ENCODE assay signal across 20 mouse cellular contexts in genomic region chr8:47558274-47558673, GRCm38 (mm10). TPM values are rescaled to one million over a fixed set of nuclear protein-coding genes. Genes with fewer than 3 reads are reported as not detected.
DNase-seq lines count a peak whose midpoint lies in the region; ATAC-seq and TF ChIP-seq lines count a peak whose summit lies in the region.
"Had no signal": no experiment of that assay in that cellular context is flagged by ENCODE, and none has a peak within 500 bp of the region (broad histone marks: within the 10 kb centered on the region; RNA-seq: fewer than 3 reads in every experiment).

No protein-coding gene starts in this region.

- H3K27ac ChIP-seq in liver, adult 2 months (replicated peaks; ENCODE audit: insufficient read depth, low read depth, low read length), result no peak overlapping the region
- H3K27ac ChIP-seq: embryonic facial prominence, embryonic 12.5 days; forebrain, embryonic 15.5 days; heart, embryonic 15.5 days; hindbrain, embryonic 14.5 days had no signal

- peaks cover 2% of the 10 kb centered on the region; the same call in 1 of the 2 replicates for H3K4me1 ChIP-seq in liver, adult 2 months (ENCODE audit: control insufficient read depth, insufficient read depth, low read length)
- H3K4me1 ChIP-seq: embryonic facial prominence, embryonic 12.5 days; forebrain, embryonic 15.5 days; heart, embryonic 15.5 days had no signal

- intact Hi-C loops in gastrocnemius, postnatal 36 days (cut with DNase I), result no loop called here

- no peak overlapping the region for H3K9ac ChIP-seq in liver, adult 2 months (ENCODE audit: low read depth, low read length)
- H3K9ac ChIP-seq: embryonic facial prominence, embryonic 12.5 days; forebrain, embryonic 15.5 days; heart, embryonic 15.5 days; hindbrain, embryonic 14.5 days had no signal

- H3K4me3 ChIP-seq in liver, adult 2 months (ENCODE audit: insufficient read depth, low read depth, low read length), result no peak overlapping the region
- H3K4me3 ChIP-seq: embryonic facial prominence, embryonic 12.5 days; forebrain, embryonic 15.5 days; heart, embryonic 15.5 days had no signal

- peak; percentile 4 for DNase-seq in embryo, embryonic 9.5 days (ENCODE audit: extremely low spot score)
- no peak for DNase-seq in embryo, embryonic 11 days
- peak; percentile 53 for DNase-seq in liver, adult 2 months (ENCODE audit: extremely low read depth, low read depth, low spot score)
- no peak for DNase-seq in liver
- DNase-seq in retina, postnatal 1 day, result peak; percentile 11
- no peak for DNase-seq in gastrocnemius, postnatal 36 days
- DNase-seq: adrenal gland, postnatal 10 days; B cell, adult 2 months; cerebellum, adult 11-12 months; cerebellum, adult 9-10 months; cerebellum, postnatal 36 days; gastrocnemius, postnatal 10 days; heart, postnatal 14 days had no signal

- WGBS in liver, adult 2 months, result 14% methylated on average over 7 of the region's 7 CpGs

- TF ChIP-seq CTCF in liver, adult 2 months (IDR thresholded peaks at IDR 0.05; ENCODE audit: low read depth, low read length), result no peak

- TF ChIP-seq POLR2A in liver, adult 2 months (IDR thresholded peaks at IDR 0.05; ENCODE audit: extremely low read depth, insufficient read depth, low read length), result no peak

- H3K27me3 ChIP-seq in liver, adult 2 months (ENCODE audit: control insufficient read depth, insufficient read depth, low read length), result no peaks in the 10 kb centered on the region
- H3K27me3 ChIP-seq: embryonic facial prominence, embryonic 12.5 days; forebrain, embryonic 15.5 days; heart, embryonic 15.5 days had no signal

- ATAC-seq in activated CD4-positive, CD25-positive, alpha-beta regulatory T cell, adult 4 months, result no peak
- ATAC-seq: CD4-positive, CD25-positive, alpha-beta regulatory T cell, adult 4 months; forebrain, embryonic 15.5 days; intestine, embryonic 16.5 days had no signal

- H3K79me2 ChIP-seq in liver, adult 2 months (ENCODE audit: control insufficient read depth, insufficient read depth, low read length), result no peaks in the 10 kb centered on the region

- no peaks in the 10 kb centered on the region for H3K36me3 ChIP-seq in liver, adult 2 months (ENCODE audit: control insufficient read depth, insufficient read depth, low read length)

RNA-seq across cellular contexts. Expression of gene Rwdd4a, which starts 24.8 kb away (rescaled TPM):
- 9.6 and 10.7 TPM in 2 replicates for total RNA-seq in liver, adult 2 months (2014; rRNA removed)
- 12.3 and 13.0 TPM in 2 replicates for polyA plus RNA-seq in liver, adult 2 months (2012; rRNA removed)
- 10 to 100 TPM; 25.1 to 25.8 TPM for polyA plus RNA-seq in activated CD4-positive, CD25-positive, alpha-beta regulatory T cell, adult 4 months (2017; shearing (Covaris generic))
- total RNA-seq in gastrocnemius, postnatal 36 days (2021), result 10 to 100 TPM; 25.9 to 30.5 TPM

RNA-seq across cellular contexts. Expression of gene Trappc11, which starts 25.0 kb away (rescaled TPM):
- total RNA-seq in liver, adult 2 months (2014; rRNA removed), result 25.0 and 25.6 TPM in 2 replicates
- polyA plus RNA-seq in liver, adult 2 months (2012; rRNA removed), result 12.2 and 12.6 TPM in 2 replicates
- 10 to 100 TPM; 17.2 to 21.3 TPM for polyA plus RNA-seq in activated CD4-positive, CD25-positive, alpha-beta regulatory T cell, adult 4 months (2017; shearing (Covaris generic))
- 10 to 100 TPM; 15.8 to 18.3 TPM for total RNA-seq in gastrocnemius, postnatal 36 days (2021)

Comparison
In these comparisons a context has a peak if more than half of its experiments do, and no peak if none do; other contexts are left out.
1. DNase-seq: peak in embryo, embryonic 9.5 days (single experiment), liver, adult 2 months (single experiment) and retina, postnatal 1 day (single experiment); none in embryo, embryonic 11 days (single experiment), liver (single experiment) and gastrocnemius, postnatal 36 days (0 of 2).